9 mouse cellular contexts compared by ENCODE assay signal in the genomic region with DNA sequence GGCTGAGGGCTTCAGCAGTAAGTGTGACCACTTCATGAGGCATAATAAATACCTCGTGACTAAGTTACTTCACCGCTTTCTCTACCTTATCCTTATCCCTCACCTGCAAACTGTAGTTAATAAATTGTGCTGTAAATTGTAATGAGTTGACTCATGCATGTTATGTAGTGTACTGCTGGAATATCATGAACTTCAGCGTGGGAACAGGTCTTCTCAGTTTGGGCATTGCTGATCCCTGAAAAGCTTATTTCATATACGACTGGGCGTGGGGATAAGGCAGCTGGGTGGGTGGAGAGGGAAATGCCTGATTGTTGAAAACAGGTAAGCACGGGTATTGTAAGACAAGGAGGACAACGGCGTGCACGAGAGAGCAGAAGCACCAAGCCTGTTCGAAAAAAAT. TPM values are rescaled to one million over a fixed set of nuclear protein-coding genes. Genes with fewer than 3 reads are reported as not detected.
DNase-seq lines count a peak whose midpoint lies in the region; ATAC-seq and TF ChIP-seq lines count a peak whose summit lies in the region.
"Had no signal": no experiment of that assay in that cellular context is flagged by ENCODE, and none has a peak within 500 bp of the region (broad histone marks: within the 10 kb centered on the region; RNA-seq: fewer than 3 reads in every experiment).

No protein-coding gene starts in this region.

- no peaks in the 10 kb centered on the region for H3K9me3 ChIP-seq in heart, postnatal 0 days (replicated peaks; ENCODE audit: control insufficient read depth, low read length)
- H3K9me3 ChIP-seq in hindbrain, embryonic 14.5 days (ENCODE audit: control insufficient read depth, low read length), result no peaks in the 10 kb centered on the region
- no peaks in the 10 kb centered on the region for H3K9me3 ChIP-seq in midbrain, embryonic 12.5 days

- intact Hi-C loops in left cerebral cortex, postnatal 36 days (cut with DNase I), result no loop called here

- no peak overlapping the region for H3K9ac ChIP-seq in heart, postnatal 0 days (replicated peaks; ENCODE audit: low read depth, low read length)
- H3K9ac ChIP-seq in hindbrain, embryonic 14.5 days, result 0 out of 2 replicates have a peak overlapping the region, but pooled peaks have one; percentile 25
- H3K9ac ChIP-seq in midbrain, embryonic 12.5 days (replicated peaks), result peak overlapping the region; percentile 47; the same call in 1 of the 2 replicates

- no peaks in the 10 kb centered on the region for H3K4me1 ChIP-seq in heart, postnatal 0 days (ENCODE audit: control insufficient read depth, insufficient read depth)
- H3K4me1 ChIP-seq in cortical plate, adult 2 months (ENCODE audit: control insufficient read depth, insufficient read depth, low read length), result peaks cover 2% of the 10 kb centered on the region; the same call in 1 of the 2 replicates
- H3K4me1 ChIP-seq in hindbrain, embryonic 14.5 days (replicated peaks; ENCODE audit: control insufficient read depth, insufficient read depth, low read length), result no peaks in the 10 kb centered on the region
- peaks cover 11% of the 10 kb centered on the region for H3K4me1 ChIP-seq in midbrain, embryonic 12.5 days

- H3K36me3 ChIP-seq in heart, postnatal 0 days (replicated peaks; ENCODE audit: control insufficient read depth, insufficient read depth, low read length), result no peaks in the 10 kb centered on the region
- H3K36me3 ChIP-seq in hindbrain, embryonic 14.5 days (replicated peaks; ENCODE audit: control insufficient read depth, insufficient read depth), result no peaks in the 10 kb centered on the region
- no peaks in the 10 kb centered on the region for H3K36me3 ChIP-seq in midbrain, embryonic 12.5 days

- ATAC-seq in heart, postnatal 0 days (ENCODE audit: insufficient read depth, low read depth), result no peak
- no peak; the same call in 1 of the 2 replicates for ATAC-seq in hindbrain, embryonic 14.5 days (ENCODE audit: low FRiP score)
- no peak; the same call in 1 of the 2 replicates for ATAC-seq in midbrain, embryonic 12.5 days (ENCODE audit: low FRiP score, low read depth)

- H3K4me3 ChIP-seq in heart, postnatal 0 days (ENCODE audit: low read depth, low read length), result peak overlapping the region; percentile 61
- peak overlapping the region; percentile 30 for H3K4me3 ChIP-seq in cortical plate, adult 2 months (ENCODE audit: insufficient read depth, low read length)
- H3K4me3 ChIP-seq in hindbrain, embryonic 14.5 days (replicated peaks; ENCODE audit: low read length), result peak overlapping the region; percentile 39
- peak overlapping the region; percentile 54 for H3K4me3 ChIP-seq in midbrain, embryonic 12.5 days

- H3K27me3 ChIP-seq in heart, postnatal 0 days (ENCODE audit: control insufficient read depth, insufficient read depth, low read length), result peaks cover 35% of the 10 kb centered on the region
- H3K27me3 ChIP-seq in hindbrain, embryonic 14.5 days (ENCODE audit: control insufficient read depth, insufficient read depth, low read length), result peaks cover 24% of the 10 kb centered on the region
- H3K27me3 ChIP-seq in midbrain, embryonic 12.5 days, result peaks cover 52% of the 10 kb centered on the region

- no peak for DNase-seq in heart, postnatal 0 days (ENCODE audit: low spot score)
- no peak for DNase-seq in heart, adult 18-20 months
- no peak for DNase-seq in hindbrain, embryonic 14.5 days (ENCODE audit: low spot score)
- no peak for DNase-seq in left cerebral cortex, postnatal 36 days (ENCODE audit: low spot score in 2 of 2)
- no peak for DNase-seq in spleen, postnatal 4 days (ENCODE audit: low spot score in 2 of 2)
- no peak for DNase-seq in spleen, postnatal 14 days (ENCODE audit: low spot score in 2 of 2)

- WGBS in heart, postnatal 0 days, result 33% methylated on average over 10 of the region's 10 CpGs
- WGBS in hindbrain, embryonic 14.5 days, result 26% methylated on average over 10 of the region's 10 CpGs
- WGBS in midbrain, embryonic 12.5 days, result 31% methylated on average over 10 of the region's 10 CpGs

- peak overlapping the region; percentile 95 for H3K4me2 ChIP-seq in heart, postnatal 0 days (ENCODE audit: low read depth, low read length)
- peak overlapping the region; percentile 78 for H3K4me2 ChIP-seq in hindbrain, embryonic 14.5 days (replicated peaks)
- peak overlapping the region; percentile 93 for H3K4me2 ChIP-seq in midbrain, embryonic 12.5 days (replicated peaks)

- H3K27ac ChIP-seq in heart, postnatal 0 days (ENCODE audit: low read depth), result no peak overlapping the region
- no peak overlapping the region for H3K27ac ChIP-seq in cortical plate, adult 2 months (ENCODE audit: insufficient read depth, low read length)
- no peak overlapping the region for H3K27ac ChIP-seq in hindbrain, embryonic 14.5 days
- no peak overlapping the region for H3K27ac ChIP-seq in midbrain, embryonic 12.5 days (replicated peaks)

- TF ChIP-seq CTCF in heart, postnatal 0 days (IDR thresholded peaks at IDR 0.05; ENCODE audit: low read depth), result no peak
- TF ChIP-seq CTCF in cortical plate, adult 2 months (IDR thresholded peaks at IDR 0.05; ENCODE audit: extremely low read depth, insufficient read depth, low read length), result no peak

- no peak for TF ChIP-seq EP300 in heart, postnatal 0 days (IDR thresholded peaks at IDR 0.05; ENCODE audit: low read depth)

- no peak for TF ChIP-seq POLR2A in cortical plate, adult 2 months (IDR thresholded peaks at IDR 0.05; ENCODE audit: extremely low read depth, insufficient read depth, low read length)

RNA-seq across cellular contexts. Expression of a gene that starts 0.6 kb away (rescaled TPM):
- 0.46 TPM in 1 of 2 replicates, not detected in the other for total RNA-seq in heart, postnatal 0 days (2014; rRNA removed; ENCODE audit: low replicate concordance)
- polyA plus RNA-seq in heart, postnatal 0 days (2015; fragmentation: Nextera tagmentation; extraction: Ambion mirVana), result 0.08 TPM in 1 of 2 replicates, not detected in the other
- not detected for total RNA-seq in heart, adult 18-20 months (2021)
- not detected in 2 replicates for polyA plus RNA-seq in cortical plate, adult 2 months (2012; rRNA removed)
- polyA plus RNA-seq in hindbrain, embryonic 14.5 days (2014; fragmentation: Nextera tagmentation; extraction: Ambion mirVana), result 0.76 and 0.93 TPM in 2 replicates
- polyA plus RNA-seq in midbrain, embryonic 12.5 days (2016; fragmentation: Nextera tagmentation; extraction: Ambion mirVana), result 0.35 and 0.68 TPM in 2 replicates
- not detected for total RNA-seq in left cerebral cortex, postnatal 36 days (2021)
- total RNA-seq: left cerebral cortex, postnatal 25 days had no signal

RNA-seq across cellular contexts. Expression of a gene that starts 2.9 kb away (rescaled TPM):
- not detected in 2 replicates for total RNA-seq in heart, postnatal 0 days (2014; rRNA removed; ENCODE audit: low replicate concordance)
- polyA plus RNA-seq in heart, postnatal 0 days (2015; fragmentation: Nextera tagmentation; extraction: Ambion mirVana), result not detected in 2 replicates
- under 1 TPM in 1 of 2 experiments, not detected in 1; 0.18 TPM for total RNA-seq in heart, adult 18-20 months (2021)
- not detected in 2 replicates for polyA plus RNA-seq in cortical plate, adult 2 months (2012; rRNA removed)
- polyA plus RNA-seq in hindbrain, embryonic 14.5 days (2014; fragmentation: Nextera tagmentation; extraction: Ambion mirVana), result not detected in 2 replicates
- polyA plus RNA-seq in midbrain, embryonic 12.5 days (2016; fragmentation: Nextera tagmentation; extraction: Ambion mirVana), result not detected in 2 replicates
- total RNA-seq in left cerebral cortex, postnatal 36 days (2021), result not detected
- total RNA-seq: left cerebral cortex, postnatal 25 days had no signal

RNA-seq across cellular contexts. Expression of a gene that starts 59.6 kb away (rescaled TPM):
- not detected in 2 replicates for total RNA-seq in heart, postnatal 0 days (2014; rRNA removed; ENCODE audit: low replicate concordance)
- polyA plus RNA-seq in heart, postnatal 0 days (2015; fragmentation: Nextera tagmentation; extraction: Ambion mirVana), result not detected in 2 replicates
- total RNA-seq in heart, adult 18-20 months (2021), result not detected
- not detected in 2 replicates for polyA plus RNA-seq in cortical plate, adult 2 months (2012; rRNA removed)
- 8.1 and 9.3 TPM in 2 replicates for polyA plus RNA-seq in hindbrain, embryonic 14.5 days (2014; fragmentation: Nextera tagmentation; extraction: Ambion mirVana)
- 6.1 and 6.5 TPM in 2 replicates for polyA plus RNA-seq in midbrain, embryonic 12.5 days (2016; fragmentation: Nextera tagmentation; extraction: Ambion mirVana)
- under 1 TPM in 1 of 2 experiments, not detected in 1; 0.93 TPM for total RNA-seq in left cerebral cortex, postnatal 36 days (2021)
